Mouse (Mus musculus) ES-E14 (cell line): ENCODE measurements at regions not wholly inside any gene's neighbourhood (a gene's known extent, or its start where the extent isn't known, plus 50 kb on each side); places are given as distances from the start of the nearest gene placed in this dataset.

Experiments
- DNase-seq: peaks from one replicate; pipeline ENCODE4 v3.0.0-alpha.2; 2013; ENCODE audit warnings: low read depth, low spot score
- H3K27ac ChIP-seq: 2 replicates; pipeline ENCODE4 v1.5.1; 2012; ENCODE audit warnings: low read depth, mild to moderate bottlenecking, low read length, moderate library complexity, mixed read lengths; ENCODE audit not compliant: poor library complexity, insufficient read depth, severe bottlenecking
- H3K36me3 ChIP-seq: 2 replicates; pipeline ENCODE4 v1.6.1; 2012; ENCODE audit warnings: mild to moderate bottlenecking, low read length, moderate library complexity, mixed read lengths; ENCODE audit not compliant: control insufficient read depth, poor library complexity, insufficient read depth, severe bottlenecking
- H3K4me1 ChIP-seq, 2 experiments: fragments of 150-350 bp in 1 of 2; sonication (generic) in 1 of 2; 2 replicates each; pipeline ENCODE4 v1.6.1; 2012; ENCODE audit warnings: low read length in 2 of 2, mild to moderate bottlenecking in 1 of 2, mixed read lengths in 1 of 2; ENCODE audit not compliant: control insufficient read depth in 2 of 2, insufficient read depth in 2 of 2, poor library complexity in 1 of 2
- H3K4me3 ChIP-seq, 2 experiments: fragments of 150-350 bp in 1 of 2; sonication (generic) in 1 of 2; 2 replicates each; pipeline ENCODE4 v1.5.1; 2012; ENCODE audit warnings: low read length in 2 of 2, low read depth in 1 of 2, mild to moderate bottlenecking in 1 of 2, mixed read lengths in 1 of 2; ENCODE audit not compliant: insufficient read depth in 1 of 2, poor library complexity in 1 of 2, severe bottlenecking in 1 of 2
- H3K9ac ChIP-seq: 2 replicates; pipeline ENCODE4 v1.6.1; 2012; ENCODE audit warnings: low read depth, mild to moderate bottlenecking, low read length, mixed read lengths; ENCODE audit not compliant: poor library complexity, insufficient read depth, severe bottlenecking
- H3K9me3 ChIP-seq: fragments of 150-350 bp; sonication (generic); 2 replicates; pipeline ENCODE4 v1.6.1; 2012; ENCODE audit warnings: low read depth, mild to moderate bottlenecking, low read length; ENCODE audit not compliant: control insufficient read depth, insufficient read depth
- CHD2 ChIP-seq: IDR thresholded peaks from 2 replicates; pipeline ENCODE4 v1.6.1; 2014; ENCODE audit warnings: mild to moderate bottlenecking, low read depth, low read length, inconsistent platforms
- HCFC1 ChIP-seq: IDR thresholded peaks from 2 replicates; pipeline ENCODE4 v1.6.1; 2012; ENCODE audit warnings: low read length, inconsistent platforms, borderline replicate concordance; ENCODE audit not compliant: insufficient read depth
- MAFK ChIP-seq: IDR thresholded peaks from 2 replicates; pipeline ENCODE4 v1.6.1; 2014; ENCODE audit warnings: mild to moderate bottlenecking, low read depth, low read length, inconsistent platforms; ENCODE audit not compliant: insufficient read depth
- ZC3H11A ChIP-seq: IDR thresholded peaks from 2 replicates; pipeline ENCODE4 v1.6.1; 2012; ENCODE audit warnings: low read depth, mild to moderate bottlenecking, inconsistent platforms, low read length, borderline replicate concordance
- ZNF384 ChIP-seq: IDR thresholded peaks from 2 replicates; pipeline ENCODE4 v1.6.1; 2012; ENCODE audit warnings: low read depth, low read length, inconsistent platforms
- in situ Hi-C, 2 experiments: fragments of 600-800 bp; cut with MboI; formaldehyde crosslinking; loops; one replicate each; pipeline ENCODE4 v1.15.1; 2025; ENCODE audit warnings: low sequenced_read_pairs in 2 of 2, inconsistent platforms in 1 of 2; ENCODE audit not compliant: unreplicated experiment in 2 of 2

DNA sequence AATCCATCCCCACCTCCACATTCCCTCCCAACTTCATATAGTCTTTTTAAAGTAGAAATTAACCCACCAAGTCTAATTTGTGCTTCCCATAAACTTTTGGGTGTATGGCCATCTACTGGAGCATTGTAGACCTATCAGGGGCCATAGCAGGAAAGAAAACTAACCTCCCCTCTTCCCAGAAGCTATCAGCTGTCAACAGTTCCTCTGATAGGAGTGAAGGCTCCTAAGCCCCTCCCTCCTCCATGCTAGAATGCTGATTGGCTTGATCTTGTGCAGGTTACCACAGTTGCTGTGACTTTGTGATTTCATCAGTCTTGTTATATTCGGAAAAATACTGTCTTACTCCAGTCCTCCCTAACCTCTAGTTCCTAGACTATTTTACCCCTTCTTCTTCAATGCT is 109.4 kb upstream of the Nhs start:
- DNase-seq: no peak
- in situ Hi-C loops: no loop called here
- H3K27ac ChIP-seq: no peak overlapping the region
- no peak overlapping the region for H3K9ac ChIP-seq
- no peaks in the 10 kb centered on the region for H3K4me1 ChIP-seq
- TF ChIP-seq CHD2 (no peak), ZNF384 (no peak), ZC3H11A (no peak)
- H3K9me3 ChIP-seq: no peaks in the 10 kb centered on the region
- no peak overlapping the region for H3K4me3 ChIP-seq
- no peaks in the 10 kb centered on the region for H3K36me3 ChIP-seq

DNA sequence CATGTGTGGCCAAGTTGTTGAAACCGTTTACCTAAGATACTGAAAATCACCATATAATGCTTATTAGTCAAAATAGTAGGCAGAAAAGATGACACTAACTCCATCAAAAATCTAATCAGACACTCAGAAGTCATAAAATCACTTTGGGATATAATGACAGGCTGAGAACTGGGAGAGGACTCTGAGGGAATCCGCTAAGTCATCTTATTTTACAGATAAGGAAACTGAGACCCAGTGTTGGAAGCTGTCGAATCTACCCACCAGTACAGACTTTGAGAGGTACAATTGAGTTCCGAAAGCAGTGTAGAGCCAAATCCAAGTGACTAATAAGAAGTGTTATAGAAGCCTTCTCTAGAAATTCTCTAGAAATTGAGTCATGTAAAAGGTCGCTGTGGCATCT is 108.6 kb upstream of the Nhs start:
- Histone ChIP-seq H3K9ac (no peak overlapping the region), H3K9me3 (no peaks in the 10 kb centered on the region), H3K36me3 (no peaks in the 10 kb centered on the region), H3K4me3 (no peak overlapping the region), H3K4me1 (no peaks in the 10 kb centered on the region), H3K27ac (no peak overlapping the region)
- no peak for DNase-seq
- TF ChIP-seq ZNF384 (no peak), ZC3H11A (no peak), HCFC1 (no peak), CHD2 (no peak), MAFK (no peak)
- in situ Hi-C loops: no loop called here

DNA sequence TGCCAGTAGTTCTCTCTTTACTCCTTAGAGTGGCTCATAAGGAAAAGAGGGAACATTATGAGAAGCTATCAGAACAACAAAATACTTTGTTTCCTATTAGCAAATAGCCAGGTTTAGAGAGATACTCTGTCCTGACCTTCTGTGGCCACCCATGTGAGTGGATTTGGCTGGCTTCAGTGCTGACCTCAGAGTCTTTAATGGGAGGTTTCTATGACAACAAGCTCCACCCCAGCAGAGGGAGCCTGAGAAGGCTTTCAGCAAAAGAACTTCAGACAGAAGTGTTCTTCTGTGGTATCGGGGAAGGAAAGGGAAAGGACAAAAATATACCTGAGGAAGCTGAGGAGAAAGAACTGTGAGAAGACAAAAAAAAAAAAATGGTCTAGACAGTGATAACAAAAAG is 108.1 kb upstream of the Nhs start:
- H3K27ac ChIP-seq: no peak overlapping the region
- no peak overlapping the region for H3K9ac ChIP-seq
- DNase-seq: no peak
- no peaks in the 10 kb centered on the region for H3K36me3 ChIP-seq
- H3K9me3 ChIP-seq: no peaks in the 10 kb centered on the region
- H3K4me1 ChIP-seq: no peaks in the 10 kb centered on the region
- no peak for TF ChIP-seq MAFK
- no peak for TF ChIP-seq CHD2
- TF ChIP-seq HCFC1: no peak
- in situ Hi-C loops: no loop called here
- no peak overlapping the region for H3K4me3 ChIP-seq

DNA sequence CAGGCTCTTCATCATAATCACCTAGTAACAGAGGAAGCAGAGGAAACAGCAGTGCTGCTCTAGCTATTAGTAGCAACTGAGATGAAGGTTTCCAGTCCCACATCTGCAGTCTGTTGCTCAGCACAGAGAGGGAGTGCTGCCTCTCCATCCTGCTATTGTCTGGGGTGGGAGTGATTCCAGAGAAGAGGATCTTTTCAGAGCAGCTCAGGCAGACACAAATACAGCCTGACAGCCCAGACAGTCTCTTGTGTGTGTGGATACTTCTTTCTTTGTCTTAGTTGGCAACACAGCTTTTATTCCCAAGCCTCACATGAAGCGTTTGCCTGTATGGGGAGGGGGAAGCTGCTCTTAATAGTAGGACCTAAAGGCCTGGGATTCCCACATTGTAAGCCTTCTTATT is 107.2 kb upstream of the Nhs start:
- Histone ChIP-seq H3K4me1 (no peaks in the 10 kb centered on the region), H3K4me3 (no peak overlapping the region), H3K36me3 (no peaks in the 10 kb centered on the region), H3K27ac (no peak overlapping the region), H3K9ac (no peak overlapping the region), H3K9me3 (no peaks in the 10 kb centered on the region)
- TF ChIP-seq ZNF384: no peak
- no peak for TF ChIP-seq HCFC1
- no peak for TF ChIP-seq ZC3H11A
- no peak for TF ChIP-seq CHD2
- no peak for TF ChIP-seq MAFK
- DNase-seq: no peak
- in situ Hi-C loops: no loop called here

DNA sequence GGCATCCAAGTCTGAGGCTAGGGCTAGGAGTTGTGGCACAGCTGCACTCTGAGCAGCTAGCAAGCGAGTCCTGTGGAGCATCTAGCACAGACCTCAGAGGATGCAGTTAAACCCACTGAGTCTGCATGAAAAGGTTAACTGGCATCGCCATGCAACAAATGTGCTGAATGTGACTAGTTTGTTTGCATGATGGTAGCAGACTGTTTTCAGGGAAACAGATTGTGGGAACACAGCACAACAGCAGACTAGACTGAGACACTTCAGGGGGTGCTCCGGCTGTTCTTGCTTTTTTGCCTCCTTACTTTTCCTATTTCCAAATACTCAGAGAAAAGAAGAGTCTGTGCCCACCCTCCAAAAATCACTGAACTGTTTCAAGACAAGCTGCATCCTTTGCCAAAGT is 97.9 kb upstream of the Nhs start:
- H3K4me3 ChIP-seq: no peak overlapping the region
- DNase-seq: no peak
- no peak for TF ChIP-seq ZNF384
- TF ChIP-seq HCFC1: no peak
- TF ChIP-seq CHD2: no peak
- TF ChIP-seq ZC3H11A: no peak
- no peak for TF ChIP-seq MAFK
- no peak overlapping the region for H3K9ac ChIP-seq
- no peaks in the 10 kb centered on the region for H3K4me1 ChIP-seq
- in situ Hi-C loops: no loop called here
- H3K36me3 ChIP-seq: no peaks in the 10 kb centered on the region
- H3K9me3 ChIP-seq: no peaks in the 10 kb centered on the region
- no peak overlapping the region for H3K27ac ChIP-seq
